Mouse (Mus musculus): ENCODE results near the gene Gm266.

DNA sequence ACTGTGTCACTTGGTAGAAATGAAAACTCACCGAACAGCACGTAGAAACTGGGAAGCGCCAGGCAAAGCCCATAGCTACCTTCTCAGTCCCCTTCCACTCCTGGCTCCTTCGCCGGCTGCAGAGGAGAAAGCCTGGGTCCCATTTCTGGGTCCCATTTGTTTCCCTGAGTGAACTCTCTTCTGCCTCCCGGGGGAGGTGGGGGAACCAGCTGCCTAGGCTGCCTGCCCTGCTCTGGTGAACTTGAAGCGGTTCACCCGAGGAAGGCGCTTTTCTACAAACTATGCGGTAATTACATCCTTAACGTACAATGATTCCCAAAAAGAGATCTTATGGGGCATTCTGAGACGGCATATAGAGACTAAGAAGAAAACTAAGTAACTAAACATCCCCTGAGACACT, 832 bp upstream of the Gm266 start:
- no peak for TF ChIP-seq GATA1 (IDR thresholded peaks at IDR 0.05; ENCODE audit: low read length)
- no peak for TF ChIP-seq TAL1 (IDR thresholded peaks at IDR 0.05; ENCODE audit: low read length)

Measured in erythroblast, embryonic 14.5 days (primary cell).